Mouse (Mus musculus): Measurements from ENCODE around the gene Dock1. TPM values are rescaled to one million over a fixed set of nuclear protein-coding genes. Genes with fewer than 3 reads are reported as not detected.

The Dock1 gene
- total and polyA plus RNA-seq, 3 experiments: not detected

DNA sequence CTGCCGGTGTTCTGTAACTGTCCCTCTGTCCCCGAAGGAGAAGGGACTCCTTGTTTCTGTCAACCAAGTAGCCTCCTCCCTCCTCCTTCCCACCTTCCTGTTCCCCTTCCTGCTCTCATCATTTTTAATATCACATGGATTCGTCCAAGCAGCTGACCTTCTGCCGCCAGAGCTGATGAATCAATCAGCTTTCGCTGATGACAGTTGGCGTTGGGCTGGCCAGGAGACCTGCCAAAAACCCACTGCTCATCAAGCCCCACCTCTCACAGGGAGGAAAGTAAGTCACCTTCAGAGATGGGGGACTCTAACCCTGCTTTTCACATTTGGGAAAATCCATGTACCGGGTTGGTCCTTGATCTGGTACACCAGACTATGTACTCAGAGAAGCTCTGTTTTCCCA, 87.2 kb downstream of the Dock1 start:
- in situ Hi-C loops (cut with MboI; ENCODE audit: low pct_ligation_motif_present, low pct_unique_long_range_greater_than_20kb, low sequenced_read_pairs) (no loop called here), dilution Hi-C loops (cut with MboI; ENCODE audit: extremely low pct_ligation_motif_present, extremely low pct_unique_long_range_greater_than_20kb, low sequenced_read_pairs) (no loop called here)
- no peak for DNase-seq (ENCODE audit: extremely low read depth)
- Histone ChIP-seq H3K27ac (ENCODE audit: insufficient read depth, low read depth) (no peak overlapping the region), H3K79me2 (replicated peaks; ENCODE audit: control insufficient read depth, extremely low read depth, insufficient read depth, poor library complexity, severe bottlenecking) (no peaks in the 10 kb centered on the region), H3K36me3 (replicated peaks in 1 of 2; ENCODE audit: control insufficient read depth in 1 of 2, insufficient read depth in 1 of 2, low read length in 1 of 2) (no peaks in the 10 kb centered on the region), H3K9me3 (replicated peaks; ENCODE audit: low read length) (peaks cover 94% of the 10 kb centered on the region), H3K9ac (ENCODE audit: insufficient read depth, low read depth) (no peak overlapping the region), H3K4me1 (ENCODE audit: control insufficient read depth in 1 of 2, insufficient read depth in 2 of 2) (no peaks in the 10 kb centered on the region), H3K4me2 (ENCODE audit: insufficient read depth, low read depth, poor library complexity, severe bottlenecking) (no peak overlapping the region), H3K4me3 (replicated peaks in 1 of 3; ENCODE audit: low read depth in 2 of 3, low read length in 2 of 3, poor library complexity in 1 of 3) (no peak overlapping the region), H3K27me3 (replicated peaks) (no peaks in the 10 kb centered on the region)
- TF ChIP-seq KAT2A (IDR thresholded peaks at IDR 0.05; ENCODE audit: insufficient replicate concordance, low read length) (no peak), MEF2A (IDR thresholded peaks at IDR 0.05; ENCODE audit: borderline replicate concordance, low read depth, low read length) (no peak), MAFK (IDR thresholded peaks at IDR 0.05; ENCODE audit: insufficient replicate concordance, low read length) (no peak), ELF1 (IDR thresholded peaks at IDR 0.05; ENCODE audit: low read depth, low read length) (no peak), JUND (conservative IDR thresholded peaks at IDR 0.05; ENCODE audit: low read depth, low read length) (no peak), NELFE (IDR thresholded peaks at IDR 0.05; ENCODE audit: low read depth, low read length) (no peak), RAD21 (IDR thresholded peaks at IDR 0.05; ENCODE audit: low read depth, low read length) (no peak), POLR2AphosphoS2 (IDR thresholded peaks at IDR 0.05; ENCODE audit: low read depth, low read length) (no peak), POLR2A (IDR thresholded peaks at IDR 0.05; ENCODE audit: low read depth, low read length) (no peak), CHD2 (IDR thresholded peaks at IDR 0.05; ENCODE audit: low read length) (no peak), USF2 (conservative IDR thresholded peaks at IDR 0.05; ENCODE audit: low read depth, low read length) (no peak), GABPA (IDR thresholded peaks at IDR 0.05; ENCODE audit: insufficient replicate concordance, low read depth, low read length) (no peak), NRF1 (IDR thresholded peaks at IDR 0.05; ENCODE audit: low read depth, low read length) (no peak), ZKSCAN1 (IDR thresholded peaks at IDR 0.05; ENCODE audit: borderline replicate concordance, low read depth, low read length) (no peak), CTCF (conservative IDR thresholded peaks at IDR 0.05 in 1 of 2, IDR thresholded peaks at IDR 0.05 in 1 of 2; ENCODE audit: low read depth in 2 of 2, low read length in 2 of 2) (no peak), JUN (IDR thresholded peaks at IDR 0.05; ENCODE audit: insufficient read depth, low read depth, low read length) (no peak), ZC3H11A (IDR thresholded peaks at IDR 0.05; ENCODE audit: low read depth, low read length) (no peak), IRF4 (IDR thresholded peaks at IDR 0.05; ENCODE audit: low read depth, low read length) (no peak), EP300 (IDR thresholded peaks at IDR 0.05; ENCODE audit: low read length) (no peak)

DNA sequence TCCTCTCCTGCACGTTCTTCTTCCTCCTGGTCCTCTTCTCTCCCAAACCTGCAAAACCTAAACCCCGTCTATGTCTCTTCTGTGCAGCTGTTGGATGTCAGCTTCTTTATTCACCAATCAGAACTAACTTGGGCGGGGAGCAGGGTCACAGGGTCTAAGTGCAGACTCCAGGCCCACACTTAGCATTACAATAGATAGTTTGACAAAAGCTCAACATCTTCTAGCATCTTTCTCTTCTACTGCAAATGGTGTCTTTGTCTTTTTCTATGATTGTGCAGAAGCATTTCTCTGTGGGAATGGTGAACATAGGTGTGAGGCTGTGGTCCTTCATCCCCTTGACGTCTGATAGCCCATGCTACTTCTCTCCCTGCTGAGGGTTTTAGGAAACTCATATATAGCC, 91.3 kb downstream of the Dock1 start:
- no peaks in the 10 kb centered on the region for H3K79me2 ChIP-seq (replicated peaks; ENCODE audit: control insufficient read depth, extremely low read depth, insufficient read depth, poor library complexity, severe bottlenecking)
- H3K4me2 ChIP-seq (ENCODE audit: insufficient read depth, low read depth, poor library complexity, severe bottlenecking): no peak overlapping the region
- DNase-seq (ENCODE audit: extremely low read depth): no peak
- H3K9ac ChIP-seq (ENCODE audit: insufficient read depth, low read depth): no peak overlapping the region
- H3K27me3 ChIP-seq (replicated peaks): no peaks in the 10 kb centered on the region
- TF ChIP-seq USF2 (conservative IDR thresholded peaks at IDR 0.05; ENCODE audit: low read depth, low read length): no peak
- TF ChIP-seq MAFK (IDR thresholded peaks at IDR 0.05; ENCODE audit: insufficient replicate concordance, low read length): no peak
- TF ChIP-seq NRF1 (IDR thresholded peaks at IDR 0.05; ENCODE audit: low read depth, low read length): no peak
- TF ChIP-seq HCFC1 (IDR thresholded peaks at IDR 0.05; ENCODE audit: low read depth, low read length): no peak
- dilution Hi-C loops (cut with MboI; ENCODE audit: extremely low pct_ligation_motif_present, extremely low pct_unique_long_range_greater_than_20kb, low sequenced_read_pairs) (no loop called here), in situ Hi-C loops (cut with MboI; ENCODE audit: low pct_ligation_motif_present, low pct_unique_long_range_greater_than_20kb, low sequenced_read_pairs) (no loop called here)
- no peaks in the 10 kb centered on the region for H3K4me1 ChIP-seq (ENCODE audit: control insufficient read depth in 1 of 2, insufficient read depth in 2 of 2)
- H3K4me3 ChIP-seq (replicated peaks in 1 of 3; ENCODE audit: low read depth in 2 of 3, low read length in 2 of 3, poor library complexity in 1 of 3): no peak overlapping the region
- H3K36me3 ChIP-seq (replicated peaks in 1 of 2; ENCODE audit: control insufficient read depth in 1 of 2, insufficient read depth in 1 of 2, low read length in 1 of 2): no peaks in the 10 kb centered on the region
- H3K9me3 ChIP-seq (replicated peaks; ENCODE audit: low read length): peaks cover 98% of the 10 kb centered on the region
- no peak overlapping the region for H3K27ac ChIP-seq (ENCODE audit: insufficient read depth, low read depth)

All from CH12.LX (cell line).